Mouse (Mus musculus): ENCODE results near the gene Mymx. TPM values are rescaled to one million over a fixed set of nuclear protein-coding genes. Genes with fewer than 3 reads are reported as not detected.

Gene Mymx
- polyA plus RNA-seq, 1 experiment: not detected

GRCm38 (mm10) chr17:45616046-45616650 is 14.2 kb upstream of the Mymx start:
- TF ChIP-seq POLR2A (IDR thresholded peaks at IDR 0.05; ENCODE audit: insufficient read depth, low read depth, low read length) (no peak), CTCF (IDR thresholded peaks at IDR 0.05; ENCODE audit: insufficient read depth, low read depth, low read length) (no peak)
- Histone ChIP-seq H3K4me1 (ENCODE audit: control insufficient read depth, insufficient read depth, low read length) (0 out of 2 replicates have a peak, but pooled peaks cover 4% of the 10 kb centered on the region), H3K27ac (ENCODE audit: insufficient read depth, low read depth, low read length) (no peak overlapping the region), H3K4me3 (ENCODE audit: insufficient read depth, low read depth, low read length) (no peak overlapping the region)
- 78% methylated on average over 4 of the region's 4 CpGs for WGBS

DNA sequence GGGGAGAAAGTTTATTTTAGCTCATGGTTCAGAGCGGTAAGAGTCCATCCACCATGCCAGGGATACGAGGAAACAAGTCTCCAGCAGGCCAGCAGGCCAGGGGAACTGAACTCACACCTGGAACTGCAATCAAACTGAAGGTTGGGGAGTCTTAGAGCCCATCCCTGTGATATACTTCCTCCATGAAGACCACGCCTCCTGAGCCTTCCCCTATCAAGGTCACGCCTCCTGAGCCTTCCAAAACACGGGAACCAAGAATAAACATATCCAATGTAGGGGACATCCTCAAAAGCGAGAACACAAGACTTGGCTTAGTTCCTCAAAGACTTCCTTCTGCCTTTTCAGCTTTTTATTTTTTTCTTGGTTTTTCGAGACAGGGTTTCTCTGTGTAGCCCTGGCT is 11.0 kb upstream of the Mymx start:
- H3K4me1 ChIP-seq (ENCODE audit: control insufficient read depth, insufficient read depth, low read length): no peaks in the 10 kb centered on the region
- no peak overlapping the region for H3K27ac ChIP-seq (ENCODE audit: insufficient read depth, low read depth, low read length)
- WGBS: 90% methylated on average over 7 of the region's 7 CpGs
- TF ChIP-seq POLR2A (IDR thresholded peaks at IDR 0.05; ENCODE audit: insufficient read depth, low read depth, low read length) (no peak), CTCF (IDR thresholded peaks at IDR 0.05; ENCODE audit: insufficient read depth, low read depth, low read length) (no peak)
- H3K4me3 ChIP-seq (ENCODE audit: insufficient read depth, low read depth, low read length): no peak overlapping the region

GRCm38 (mm10) chr17:45612008-45612407 is 10.1 kb upstream of the Mymx start:
- 83% methylated on average over 8 of the region's 8 CpGs for WGBS
- Histone ChIP-seq H3K4me3 (ENCODE audit: insufficient read depth, low read depth, low read length) (no peak overlapping the region), H3K27ac (ENCODE audit: insufficient read depth, low read depth, low read length) (no peak overlapping the region), H3K4me1 (ENCODE audit: control insufficient read depth, insufficient read depth, low read length) (no peaks in the 10 kb centered on the region)
- TF ChIP-seq CTCF (IDR thresholded peaks at IDR 0.05; ENCODE audit: insufficient read depth, low read depth, low read length) (no peak), POLR2A (IDR thresholded peaks at IDR 0.05; ENCODE audit: insufficient read depth, low read depth, low read length) (no peak)

DNA sequence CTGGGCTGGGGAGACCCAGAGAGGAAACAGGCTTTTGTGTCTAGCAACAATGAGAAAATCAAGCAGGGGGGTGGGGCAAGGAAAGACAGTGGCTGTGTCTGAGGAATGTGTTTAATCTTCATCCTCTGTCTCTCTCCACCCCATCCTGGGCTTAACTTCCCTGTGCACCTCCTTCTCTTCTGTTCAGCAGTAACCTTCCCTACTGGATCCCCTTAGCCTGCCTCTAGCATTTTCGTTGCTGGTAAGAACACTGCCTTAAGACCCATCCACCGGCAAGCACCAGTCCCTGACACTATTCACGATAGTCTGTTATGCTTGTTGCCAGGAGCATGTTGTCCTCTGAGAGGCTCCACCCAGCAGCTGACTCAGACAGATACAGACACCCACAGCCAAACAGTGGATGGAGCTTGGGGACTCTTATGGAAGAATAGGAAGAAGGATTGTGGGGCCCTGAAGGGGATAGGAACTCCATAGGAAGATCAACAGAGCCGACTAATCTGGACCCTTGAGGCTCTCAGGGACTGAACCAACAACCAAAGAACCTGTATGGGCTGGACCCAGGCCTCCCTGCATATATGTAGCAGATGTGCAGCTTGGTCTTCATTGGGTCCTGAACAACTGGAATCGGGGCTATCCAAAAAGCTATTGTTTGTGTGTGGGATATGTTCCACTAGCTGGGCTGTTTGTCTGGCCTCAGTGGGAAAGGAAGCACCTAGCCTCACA is 8.4 kb upstream of the Mymx start:
- Histone ChIP-seq H3K27ac (ENCODE audit: insufficient read depth, low read depth, low read length) (no peak overlapping the region), H3K4me3 (ENCODE audit: insufficient read depth, low read depth, low read length) (no peak overlapping the region), H3K4me1 (ENCODE audit: control insufficient read depth, insufficient read depth, low read length) (no peaks in the 10 kb centered on the region)
- WGBS: 30% methylated on average over 5 of the region's 5 CpGs
- TF ChIP-seq POLR2A (IDR thresholded peaks at IDR 0.05; ENCODE audit: insufficient read depth, low read depth, low read length) (no peak), CTCF (IDR thresholded peaks at IDR 0.05; ENCODE audit: insufficient read depth, low read depth, low read length) (no peak)

- TF ChIP-seq CTCF (IDR thresholded peaks at IDR 0.05; ENCODE audit: insufficient read depth, low read depth, low read length): no peak
- no peak for TF ChIP-seq POLR2A (IDR thresholded peaks at IDR 0.05; ENCODE audit: insufficient read depth, low read depth, low read length)
- WGBS: 91% methylated on average over 4 of the region's 4 CpGs
- no peaks in the 10 kb centered on the region for H3K4me1 ChIP-seq (ENCODE audit: control insufficient read depth, insufficient read depth, low read length)
- H3K27ac ChIP-seq (ENCODE audit: insufficient read depth, low read depth, low read length): no peak overlapping the region
- no peak overlapping the region for H3K4me3 ChIP-seq (ENCODE audit: insufficient read depth, low read depth, low read length)
Measured at GRCm38 (mm10) chr17:45608396-45608795, 6.5 kb upstream of the Mymx start.

DNA sequence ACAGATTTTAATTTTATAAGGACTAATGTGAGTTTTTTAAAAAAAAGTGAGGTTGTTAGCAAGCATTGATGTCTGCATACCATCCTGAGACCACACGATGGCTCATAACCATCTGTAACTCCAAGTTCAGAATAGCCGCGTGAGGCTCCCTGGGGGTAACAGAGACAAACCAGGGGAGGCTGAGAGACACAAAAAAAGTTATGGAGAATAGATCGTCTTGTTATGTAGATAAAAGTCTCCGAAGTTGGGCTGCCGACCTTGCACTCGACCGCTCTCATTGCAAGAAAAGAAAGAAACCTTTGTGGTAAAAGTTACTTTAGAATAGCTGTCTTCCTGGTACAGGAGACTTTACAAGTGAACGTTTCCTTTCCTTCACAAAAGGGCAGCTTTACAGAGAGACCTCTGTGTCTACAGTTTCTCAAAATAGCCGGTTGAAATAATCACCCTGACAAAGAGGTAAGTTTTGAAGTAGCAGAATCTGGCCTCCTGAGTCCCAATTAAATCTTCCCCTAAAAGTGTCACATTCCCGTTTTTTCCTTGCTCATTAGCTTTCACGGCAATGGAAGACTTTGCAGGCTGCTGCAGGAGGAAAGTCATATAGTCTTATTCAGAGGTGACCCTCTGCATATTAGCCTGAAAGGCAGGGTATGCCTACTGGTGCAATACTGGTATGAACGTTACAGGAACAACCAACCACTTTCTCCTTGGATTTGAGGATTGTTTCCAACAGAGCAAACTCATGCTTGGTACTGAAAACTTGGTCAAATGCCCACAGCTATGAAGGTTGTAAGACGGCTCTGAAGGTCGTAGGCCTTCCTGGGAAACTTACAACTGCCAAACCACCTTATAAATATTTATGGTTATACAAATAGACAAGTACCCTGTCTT is 5.3 kb upstream of the Mymx start:
- WGBS: 61% methylated on average over 15 of the region's 15 CpGs
- Histone ChIP-seq H3K27ac (ENCODE audit: insufficient read depth, low read depth, low read length) (no peak overlapping the region), H3K4me1 (ENCODE audit: control insufficient read depth, insufficient read depth, low read length) (no peaks in the 10 kb centered on the region), H3K4me3 (ENCODE audit: insufficient read depth, low read depth, low read length) (no peak overlapping the region)
- TF ChIP-seq POLR2A (IDR thresholded peaks at IDR 0.05; ENCODE audit: insufficient read depth, low read depth, low read length): no peak
- no peak for TF ChIP-seq CTCF (IDR thresholded peaks at IDR 0.05; ENCODE audit: insufficient read depth, low read depth, low read length)

DNA sequence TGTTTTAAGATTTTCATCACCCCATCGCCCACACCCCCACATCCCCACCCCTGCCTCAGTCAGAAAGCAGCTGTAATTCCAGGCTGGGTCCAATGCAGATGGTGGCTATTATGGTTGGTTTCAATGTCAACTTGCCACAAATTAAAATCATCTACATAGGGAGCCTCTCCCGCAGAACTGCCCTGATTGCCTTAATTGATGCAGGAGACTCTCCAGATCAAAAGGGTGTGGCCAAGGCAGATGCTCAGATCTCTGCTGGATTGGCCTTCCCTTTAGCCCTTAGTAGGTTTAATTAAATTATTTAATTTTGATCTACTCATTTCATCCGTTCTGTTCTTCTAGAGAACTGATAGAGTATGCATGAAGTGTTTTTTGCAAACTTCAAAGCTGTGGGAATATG is 1.1 kb upstream of the Mymx start:
- H3K27ac ChIP-seq (ENCODE audit: insufficient read depth, low read depth, low read length): no peak overlapping the region
- WGBS: 81% methylated on average over 3 of the region's 3 CpGs
- no peak overlapping the region for H3K4me3 ChIP-seq (ENCODE audit: insufficient read depth, low read depth, low read length)
- TF ChIP-seq CTCF (IDR thresholded peaks at IDR 0.05; ENCODE audit: insufficient read depth, low read depth, low read length) (no peak), POLR2A (IDR thresholded peaks at IDR 0.05; ENCODE audit: insufficient read depth, low read depth, low read length) (no peak)
- peaks cover 5% of the 10 kb centered on the region for H3K4me1 ChIP-seq (ENCODE audit: control insufficient read depth, insufficient read depth, low read length)

DNA sequence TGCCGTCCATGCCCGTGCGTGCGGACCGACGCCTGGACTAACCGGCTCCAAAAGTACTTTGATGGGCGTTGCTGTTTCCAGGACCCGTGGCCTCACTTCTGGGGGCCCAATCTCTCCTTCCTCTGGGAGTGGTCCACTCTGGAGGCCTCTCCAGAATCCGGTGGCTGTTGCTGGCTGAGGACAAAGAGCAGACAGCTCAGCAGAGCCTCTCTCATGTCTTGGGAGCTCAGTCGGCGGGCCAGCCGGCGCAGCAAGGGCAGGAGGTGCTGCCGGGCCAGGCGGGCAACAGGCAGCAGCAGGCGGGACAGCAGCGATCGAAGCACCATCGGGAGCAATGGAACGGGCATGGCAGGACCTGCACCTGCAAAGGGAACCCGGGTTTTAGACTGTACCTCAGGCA is 577 bp downstream of the Mymx start:
- TF ChIP-seq CTCF (IDR thresholded peaks at IDR 0.05; ENCODE audit: insufficient read depth, low read depth, low read length) (no peak), POLR2A (IDR thresholded peaks at IDR 0.05; ENCODE audit: insufficient read depth, low read depth, low read length) (no peak)
- WGBS: 58% methylated on average over 22 of the region's 22 CpGs
- no peak overlapping the region for H3K4me3 ChIP-seq (ENCODE audit: insufficient read depth, low read depth, low read length)
- H3K27ac ChIP-seq (ENCODE audit: insufficient read depth, low read depth, low read length): no peak overlapping the region
- peaks cover 16% of the 10 kb centered on the region for H3K4me1 ChIP-seq (ENCODE audit: control insufficient read depth, insufficient read depth, low read length)

DNA sequence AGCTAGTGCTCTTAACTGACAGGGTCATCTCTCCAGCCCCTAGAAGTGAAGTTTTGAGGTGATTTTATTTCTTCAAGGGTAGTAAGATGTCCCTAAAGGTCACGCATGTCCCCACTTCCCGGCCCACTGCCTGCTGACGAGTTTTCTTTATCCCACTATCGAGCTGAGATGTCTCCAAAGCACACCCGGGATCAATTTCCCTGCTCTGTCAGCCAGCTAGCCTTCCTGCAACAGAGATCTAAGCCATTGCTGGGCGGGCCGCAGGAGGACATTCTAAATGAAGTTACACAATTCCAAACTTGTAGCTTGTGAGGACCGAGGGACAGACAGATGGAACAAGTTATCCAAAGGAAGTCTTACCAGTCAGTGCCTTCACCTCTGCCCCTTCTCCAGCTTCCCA is 1.6 kb downstream of the Mymx start:
- TF ChIP-seq CTCF (IDR thresholded peaks at IDR 0.05; ENCODE audit: insufficient read depth, low read depth, low read length): no peak
- no peak for TF ChIP-seq POLR2A (IDR thresholded peaks at IDR 0.05; ENCODE audit: insufficient read depth, low read depth, low read length)

More for the DNA sequence above, 1.6 kb downstream of the Mymx start:
- WGBS: 90% methylated on average over 8 of the region's 8 CpGs
- H3K4me1 ChIP-seq (ENCODE audit: control insufficient read depth, insufficient read depth, low read length): peaks cover 26% of the 10 kb centered on the region
- no peak overlapping the region for H3K27ac ChIP-seq (ENCODE audit: insufficient read depth, low read depth, low read length)
- H3K4me3 ChIP-seq (ENCODE audit: insufficient read depth, low read depth, low read length): no peak overlapping the region
